Mouse (Mus musculus) liver, adult 2 months (tissue): ENCODE data around the gene Lrrc10b.

Experiments used
- CTCF ChIP-seq: fragments of 200-500 bp; IDR thresholded peaks from 2 replicates; pipeline ENCODE4 v1.5.1; 2011; ENCODE audit warnings: low read depth, low read length, control low read depth
- POLR2A ChIP-seq: fragments of 200-500 bp; IDR thresholded peaks from 2 replicates; pipeline ENCODE4 v1.6.1; 2011; ENCODE audit warnings: low read length, control low read depth; ENCODE audit not compliant: insufficient read depth; ENCODE audit errors: extremely low read depth

- TF ChIP-seq CTCF: peak; percentile 34
- TF ChIP-seq POLR2A: no peak
Observed at GRCm38 (mm10) chr19:10449708-10450107, 7.6 kb downstream of the Lrrc10b start.
